Mouse (Mus musculus) spleen, postnatal 14 days (tissue): ENCODE data around the gene Acsm1.

Experiments used
- DNase-seq, 2 experiments: peaks; one replicate each; pipeline ENCODE4 v3.0.0; 2021 to 2022; ENCODE audit warnings: low spot score in 2 of 2

The Acsm1 gene

DNA sequence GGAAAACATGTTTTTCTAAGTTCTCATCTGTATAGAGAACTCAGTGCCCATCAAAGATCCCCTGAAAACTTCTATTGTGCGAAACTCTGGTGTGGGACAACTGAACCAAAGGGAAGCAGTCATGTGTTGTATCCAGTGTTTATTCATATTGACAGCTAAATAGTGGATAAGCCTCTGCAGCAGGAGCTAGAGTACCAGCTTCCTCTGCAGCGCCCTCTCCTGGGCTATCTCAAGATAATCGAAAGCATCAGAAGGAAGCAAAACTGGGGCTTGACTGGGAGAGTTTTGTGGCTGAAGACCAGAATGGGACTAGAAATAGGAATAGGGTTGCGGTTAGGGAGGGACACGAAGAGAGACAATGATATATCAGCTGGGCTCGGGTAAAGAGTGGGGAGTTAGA, 64.1 kb downstream of the Acsm1 start:
- no peak for DNase-seq

DNA sequence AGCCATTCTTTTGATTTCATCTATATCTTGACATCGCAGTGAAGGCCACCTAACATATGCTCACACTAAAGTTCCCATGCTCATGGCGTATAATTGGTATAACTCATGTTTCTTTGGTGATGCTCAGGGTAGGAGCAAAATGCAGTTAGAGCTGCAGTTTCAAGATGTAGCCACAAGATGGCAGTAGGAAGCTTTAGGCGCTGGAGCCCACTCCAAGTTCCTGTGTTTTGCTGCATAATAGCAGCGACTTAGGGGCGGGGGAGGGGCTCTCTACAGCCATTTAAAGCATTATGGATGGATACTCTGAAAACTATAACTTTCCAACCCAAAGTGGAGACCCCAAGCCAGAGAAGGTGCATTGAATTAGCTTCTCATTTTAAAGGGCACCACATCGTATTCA, 66.6 kb downstream of the Acsm1 start:
- DNase-seq, result no peak

GRCm38 (mm10) chr7:119680107-119680506, 73.3 kb downstream of the Acsm1 start:
- no peak for DNase-seq

- DNase-seq, result no peak
Observed at GRCm38 (mm10) chr7:119682699-119683098, 75.9 kb downstream of the Acsm1 start.

DNA sequence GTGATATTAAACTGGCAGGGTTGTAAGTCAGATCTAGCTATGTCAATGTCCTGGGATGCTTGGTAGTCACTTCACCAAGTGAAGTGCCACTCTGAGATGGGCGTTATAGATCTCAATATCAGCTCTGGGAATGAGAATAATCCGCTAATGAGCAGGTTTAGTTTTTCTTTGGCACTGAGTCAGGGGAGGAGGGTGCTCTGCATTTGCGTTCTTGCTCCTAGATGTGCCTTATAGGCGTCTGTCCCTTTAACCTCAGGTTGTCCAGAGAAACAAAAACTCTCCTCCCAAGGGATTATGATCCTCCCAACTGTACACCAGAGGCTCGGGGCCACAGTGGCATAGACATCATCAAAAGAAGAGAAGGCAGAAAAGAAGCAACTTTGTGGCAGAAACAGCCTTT, 82.9 kb downstream of the Acsm1 start, which contains the start of gene Acsm4:
TSS of gene Acsm4 (plus strand) at position 301 of the 400 bp plus-strand sequence.
- DNase-seq, result no peak

DNA sequence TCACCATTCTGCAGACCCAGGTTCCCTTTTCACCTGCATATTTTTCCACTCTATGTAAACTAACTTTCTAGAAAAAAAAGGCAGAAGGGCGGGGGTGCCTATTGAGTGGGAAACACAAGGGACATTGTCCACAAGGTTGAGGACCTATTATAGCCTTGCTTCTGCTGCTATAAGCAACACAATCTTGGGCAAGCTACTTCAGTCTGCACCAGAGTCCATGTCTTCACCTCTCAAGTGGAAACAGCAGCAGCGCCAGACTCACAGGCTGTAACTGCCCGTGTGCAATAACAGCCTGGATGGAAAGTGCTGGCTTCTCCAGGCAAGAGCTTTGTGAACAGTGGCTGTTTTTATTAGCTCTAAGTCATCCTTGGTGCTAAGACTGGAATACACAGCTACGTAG, 85.5 kb downstream of the Acsm1 start:
- no peak for DNase-seq

GRCm38 (mm10) chr7:119694926-119695325, 88.1 kb downstream of the Acsm1 start:
- no peak for DNase-seq
